Mouse (Mus musculus) CH12.LX (cell line): ENCODE measurements at regions not wholly inside any gene's neighbourhood (a gene's known extent, or its start where the extent isn't known, plus 50 kb on each side); places are given as distances from the start of the nearest gene placed in this dataset.

Experiments
- DNase-seq: peaks from one replicate; pipeline ENCODE4 v3.0.0-alpha.2; 2013; ENCODE audit errors: extremely low read depth
- H3K27ac ChIP-seq: 2 replicates; pipeline ENCODE4 v1.5.1; 2012; ENCODE audit warnings: low read depth, mild to moderate bottlenecking, control low read depth, moderate library complexity; ENCODE audit not compliant: insufficient read depth
- H3K27me3 ChIP-seq: replicated peaks from 2 replicates; pipeline ENCODE3; 2012; ENCODE audit warnings: inconsistent platforms
- H3K36me3 ChIP-seq, 2 experiments: replicated peaks in 1 of 2; 2 replicates each; pipeline versions ENCODE3 to v1.6.1; 2012; ENCODE audit warnings: inconsistent platforms in 1 of 2, low read length in 1 of 2, mild to moderate bottlenecking in 1 of 2, mixed read lengths in 1 of 2, moderate library complexity in 1 of 2; ENCODE audit not compliant: control insufficient read depth in 1 of 2, insufficient read depth in 1 of 2
- H3K4me1 ChIP-seq, 2 experiments: 2 replicates each; pipeline ENCODE4 v1.6.1; 2012; ENCODE audit warnings: inconsistent platforms in 1 of 2, moderate library complexity in 1 of 2; ENCODE audit not compliant: insufficient read depth in 2 of 2, control insufficient read depth in 1 of 2
- H3K4me2 ChIP-seq: 2 replicates; pipeline ENCODE4 v1.6.1; 2012; ENCODE audit warnings: low read depth, mild to moderate bottlenecking, control low read depth; ENCODE audit not compliant: poor library complexity, insufficient read depth, severe bottlenecking
- H3K4me3 ChIP-seq, 3 experiments: fragments of 150-350 bp in 1 of 3; sonication (generic) in 1 of 3; replicated peaks in 1 of 3; 2 replicates each; pipeline versions ENCODE3 to v1.5.1; 2011 to 2012; ENCODE audit warnings: low read depth in 2 of 3, low read length in 2 of 3, mild to moderate bottlenecking in 2 of 3, moderate library complexity in 2 of 3, control low read depth in 1 of 3, improper control_type of control experiment in 1 of 3, inconsistent platforms in 1 of 3, mixed read lengths in 1 of 3; ENCODE audit not compliant: poor library complexity in 1 of 3
- H3K79me2 ChIP-seq: replicated peaks from 2 replicates; pipeline ENCODE4 v1.6.1; 2012; ENCODE audit warnings: mild to moderate bottlenecking, moderate library complexity; ENCODE audit not compliant: control insufficient read depth, poor library complexity, insufficient read depth, severe bottlenecking; ENCODE audit errors: extremely low read depth
- H3K9ac ChIP-seq: 2 replicates; pipeline ENCODE4 v1.6.1; 2012; ENCODE audit warnings: low read depth, mild to moderate bottlenecking, control low read depth, moderate library complexity; ENCODE audit not compliant: insufficient read depth
- H3K9me3 ChIP-seq: replicated peaks from 2 replicates; pipeline ENCODE3; 2012; ENCODE audit warnings: low read length, inconsistent platforms, mixed read lengths
- KAT2A ChIP-seq: IDR thresholded peaks from 2 replicates; pipeline ENCODE4 v1.6.1; 2012; ENCODE audit warnings: low read length, improper control_type of control experiment, inconsistent platforms; ENCODE audit not compliant: insufficient replicate concordance
- MEF2A ChIP-seq: IDR thresholded peaks from 2 replicates; pipeline ENCODE4 v1.6.1; 2014; ENCODE audit warnings: low read depth, mild to moderate bottlenecking, inconsistent platforms, low read length, improper control_type of control experiment, borderline replicate concordance
- MYC ChIP-seq: IDR thresholded peaks from 2 replicates; pipeline ENCODE4 v1.6.1; 2011; ENCODE audit warnings: low read depth, mild to moderate bottlenecking, improper control_type of control experiment, low read length
- dilution Hi-C: fragments of 300-500 bp; cut with MboI; formaldehyde crosslinking; loops from 2 replicates; pipeline ENCODE4 v1.14.3; 2020; ENCODE audit warnings: low sequenced_read_pairs; ENCODE audit not compliant: extremely low pct_unique_long_range_greater_than_20kb, extremely low pct_ligation_motif_present
- in situ Hi-C: fragments of 300-500 bp; cut with MboI; formaldehyde crosslinking; loops from 3 replicates; pipeline ENCODE4 v1.14.3; 2019; ENCODE audit warnings: low sequenced_read_pairs, low pct_ligation_motif_present, low pct_unique_long_range_greater_than_20kb, mixed read lengths

- in situ Hi-C loops, result no loop called here
- Histone ChIP-seq H3K36me3 (no peaks in the 10 kb centered on the region), H3K27me3 (no peaks in the 10 kb centered on the region), H3K4me1 (peaks cover 0 to 19% of the 10 kb centered on the region in 2 experiments; a peak in 2 of 4 replicates), H3K4me3 (peak overlapping the region in 1 of 3 experiments; percentile 37), H3K27ac (no peak overlapping the region), H3K79me2 (no peaks in the 10 kb centered on the region), H3K9ac (no peak overlapping the region), H3K4me2 (no peak overlapping the region; the same call in 1 of the 2 replicates), H3K9me3 (no peaks in the 10 kb centered on the region)
- dilution Hi-C loops, result no loop called here
- TF ChIP-seq MYC (no peak), MEF2A (peak; percentile 13; the same call in 1 of the 2 replicates), KAT2A (no peak)
- DNase-seq, result peak; percentile 46
Observed at GRCm38 (mm10) chrX:99198961-99199631, 63.2 kb downstream of the Efnb1 start.
